Mouse (Mus musculus) lung, embryonic 14.5 days (tissue): Measurements from ENCODE around the gene Il6ra. TPM values are rescaled to one million over a fixed set of nuclear protein-coding genes. Genes with fewer than 3 reads are reported as not detected.

Source experiments
- ATAC-seq: fragments of 200-750 bp; cut with Nextera tagmentation; 2 replicates; pipeline ENCODE4 v1.8.0; 2017; ENCODE audit warnings: mild to moderate bottlenecking, moderate TSS enrichment, moderate library complexity; ENCODE audit not compliant: insufficient read depth
- DNase-seq: peaks from one replicate; pipeline ENCODE4 v3.0.0-alpha.2; 2015
- H3K27ac ChIP-seq: fragments of 300-500 bp; sonication (generic); 2 replicates; pipeline ENCODE4 v1.5.1; 2014; ENCODE audit warnings: low read depth, mild to moderate bottlenecking, moderate library complexity
- H3K27me3 ChIP-seq: fragments of 300-500 bp; sonication (generic); 2 replicates; pipeline ENCODE4 v1.6.1; 2014; ENCODE audit warnings: low read length, control low read depth; ENCODE audit not compliant: insufficient read depth
- H3K36me3 ChIP-seq: fragments of 300-500 bp; sonication (generic); 2 replicates; pipeline ENCODE4 v1.6.1; 2014; ENCODE audit warnings: control low read depth; ENCODE audit not compliant: insufficient read depth
- H3K4me1 ChIP-seq: fragments of 300-500 bp; sonication (generic); 2 replicates; pipeline ENCODE4 v1.6.1; 2014; ENCODE audit warnings: antibody characterized with exemption, control low read depth; ENCODE audit not compliant: insufficient read depth
- H3K4me2 ChIP-seq: fragments of 300-500 bp; sonication (generic); 2 replicates; pipeline ENCODE4 v1.6.1; 2014; ENCODE audit warnings: mild to moderate bottlenecking
- H3K4me3 ChIP-seq: fragments of 300-500 bp; sonication (generic); 2 replicates; pipeline ENCODE4 v1.5.1; 2014; ENCODE audit warnings: low read depth, low read length
- H3K9ac ChIP-seq: fragments of 300-500 bp; sonication (generic); 2 replicates; pipeline ENCODE4 v1.6.1; 2014
- H3K9me3 ChIP-seq: fragments of 300-500 bp; sonication (generic); 2 replicates; pipeline ENCODE4 v1.6.1; 2016; ENCODE audit warnings: low read depth, low read length, control low read depth
- CTCF ChIP-seq: IDR thresholded peaks from 2 replicates; pipeline ENCODE4 v1.5.1; 2016; ENCODE audit warnings: antibody characterized with exemption, low read depth
- WGBS: fragments of 180-500 bp; shearing (Covaris S2); extraction: QIAGEN DNeasy Blood & Tissue Kit; methylation state at CpG from one replicate; pipeline ENCODE4 v1.1.7; 2014; 5-methylcytosine and 5-hydroxymethylcytosine counted together
- polyA plus RNA-seq: library from polyadenylated mRNA; unstranded; fragments of >200 nt; fragmentation: Nextera tagmentation; extraction: Ambion mirVana; gene quantifications from 2 replicates; pipeline ENCODE4 v1.2.1, GENCODE M21; 2014

Gene Il6ra
- polyA plus RNA-seq, 1 experiment from 2014 or later: 1.4 TPM

- 75% methylated on average over 4 of the region's 4 CpGs for WGBS
- Histone ChIP-seq H3K9ac (no peak overlapping the region), H3K9me3 (no peaks in the 10 kb centered on the region; the same call in 1 of the 2 replicates), H3K4me1 (peaks cover 7% of the 10 kb centered on the region; the same call in 1 of the 2 replicates), H3K27me3 (no peaks in the 10 kb centered on the region), H3K36me3 (no peaks in the 10 kb centered on the region), H3K4me2 (no peak overlapping the region), H3K4me3 (no peak overlapping the region), H3K27ac (no peak overlapping the region)
- peak; percentile 64 for TF ChIP-seq CTCF
- ATAC-seq (no peak), DNase-seq (peak; percentile 69)
These were observed 70.7 kb downstream of the Il6ra start for GRCm38 (mm10) chr3:89842258-89842657.

- Histone ChIP-seq H3K36me3 (no peaks in the 10 kb centered on the region), H3K9me3 (no peaks in the 10 kb centered on the region), H3K4me2 (no peak overlapping the region), H3K4me3 (no peak overlapping the region), H3K27me3 (peaks cover 33% of the 10 kb centered on the region), H3K9ac (no peak overlapping the region), H3K27ac (no peak overlapping the region), H3K4me1 (no peaks in the 10 kb centered on the region)
- peak; percentile 39 for DNase-seq
- ATAC-seq: no peak
- no peak for TF ChIP-seq CTCF
- 27% methylated on average over 8 of the region's 8 CpGs for WGBS
These were observed 77.6 kb downstream of the Il6ra start for GRCm38 (mm10) chr3:89835362-89835761.

GRCm38 (mm10) chr3:89830815-89831591, 82.0 kb downstream of the Il6ra start, which contains the start of gene She:
Gene She, plus strand, starts transcription at chr3:89831370.
- 2% methylated on average over 94 of the region's 96 CpGs for WGBS
- peak within 1 kb of the TSS; percentile 54 for H3K4me3 ChIP-seq
- H3K4me2 ChIP-seq: peak within 1 kb of the TSS; percentile 68
- TF ChIP-seq CTCF: no peak
- peaks cover 54% of the 10 kb centered on the region for H3K27me3 ChIP-seq
- DNase-seq: peak; percentile 41
- H3K9me3 ChIP-seq: no peaks in the 10 kb centered on the region
- peak within 1 kb of the TSS; percentile 62 for H3K9ac ChIP-seq
- H3K4me1 ChIP-seq: no peaks in the 10 kb centered on the region
- peak within 1 kb of the TSS; percentile 50; the same call in 1 of the 2 replicates for H3K27ac ChIP-seq
- no peaks in the 10 kb centered on the region for H3K36me3 ChIP-seq
- peak; percentile 69 for ATAC-seq

GRCm38 (mm10) chr3:89826295-89826694, 86.7 kb downstream of the Il6ra start:
- H3K36me3 ChIP-seq: no peaks in the 10 kb centered on the region
- H3K4me2 ChIP-seq: no peak overlapping the region
- ATAC-seq (no peak), DNase-seq (no peak)
- WGBS: 61% methylated on average over 3 of the region's 3 CpGs
- H3K9me3 ChIP-seq: no peaks in the 10 kb centered on the region
- H3K27ac ChIP-seq: no peak overlapping the region
- no peak overlapping the region for H3K9ac ChIP-seq
- H3K4me1 ChIP-seq: no peaks in the 10 kb centered on the region
- TF ChIP-seq CTCF: no peak
- H3K4me3 ChIP-seq: no peak overlapping the region
- peaks cover 31% of the 10 kb centered on the region for H3K27me3 ChIP-seq

GRCm38 (mm10) chr3:89823594-89823993, 89.4 kb downstream of the Il6ra start:
- DNase-seq (no peak), ATAC-seq (no peak)
- 37% methylated on average over 2 of the region's 2 CpGs for WGBS
- no peak overlapping the region for H3K27ac ChIP-seq
- no peak overlapping the region for H3K4me2 ChIP-seq
- no peaks in the 10 kb centered on the region for H3K36me3 ChIP-seq
- H3K27me3 ChIP-seq: peaks cover 4% of the 10 kb centered on the region; the same call in 1 of the 2 replicates
- no peaks in the 10 kb centered on the region for H3K4me1 ChIP-seq
- H3K9ac ChIP-seq: no peak overlapping the region
- H3K9me3 ChIP-seq: no peaks in the 10 kb centered on the region
- TF ChIP-seq CTCF: no peak
- no peak overlapping the region for H3K4me3 ChIP-seq

- no peak overlapping the region for H3K4me3 ChIP-seq
- no peaks in the 10 kb centered on the region for H3K36me3 ChIP-seq
- no peaks in the 10 kb centered on the region for H3K4me1 ChIP-seq
- no peak overlapping the region for H3K27ac ChIP-seq
- no peak overlapping the region for H3K9ac ChIP-seq
- no peak for DNase-seq
- H3K27me3 ChIP-seq: no peaks in the 10 kb centered on the region
- no peak for ATAC-seq
- WGBS: 71% methylated on average over 10 of the region's 10 CpGs
- no peak overlapping the region for H3K4me2 ChIP-seq
- no peaks in the 10 kb centered on the region for H3K9me3 ChIP-seq
- TF ChIP-seq CTCF: no peak
These were observed 91.2 kb downstream of the Il6ra start for GRCm38 (mm10) chr3:89821548-89822480.

GRCm38 (mm10) chr3:89821096-89821513, 91.9 kb downstream of the Il6ra start:
- H3K27ac ChIP-seq: no peak overlapping the region
- DNase-seq (no peak), ATAC-seq (no peak)
- H3K36me3 ChIP-seq: no peaks in the 10 kb centered on the region
- H3K9me3 ChIP-seq: no peaks in the 10 kb centered on the region
- H3K4me3 ChIP-seq: no peak overlapping the region
- H3K4me2 ChIP-seq: no peak overlapping the region
- no peak overlapping the region for H3K9ac ChIP-seq
- no peaks in the 10 kb centered on the region for H3K27me3 ChIP-seq
- 85% methylated on average over 11 of the region's 11 CpGs for WGBS
- H3K4me1 ChIP-seq: no peaks in the 10 kb centered on the region
- no peak for TF ChIP-seq CTCF
